Mouse (Mus musculus): ENCODE data around the gene Hcst. TPM values are rescaled to one million over a fixed set of nuclear protein-coding genes. Genes with fewer than 3 reads are reported as not detected.

The Hcst gene
- polyA plus RNA-seq, 1 experiment from 2014 or later = 17.4 TPM

- H3K4me1 ChIP-seq (ENCODE audit: insufficient read depth) = peaks cover 7% of the 10 kb centered on the region
- H3K4me3 ChIP-seq (ENCODE audit: low read depth, low read length) = no peak overlapping the region
- DNase-seq (no peak), ATAC-seq (peak; percentile 34; the same call in 1 of the 2 replicates)
- no peak overlapping the region for H3K9ac ChIP-seq (replicated peaks)
- no peaks in the 10 kb centered on the region for H3K36me3 ChIP-seq (replicated peaks; ENCODE audit: insufficient read depth, low read length)
- 0 out of 2 replicates have a peak overlapping the region, but pooled peaks have one; percentile 29 for H3K4me2 ChIP-seq (ENCODE audit: low read depth, low read length)
- H3K27me3 ChIP-seq (ENCODE audit: insufficient read depth, low read length) = no peaks in the 10 kb centered on the region
- 50% methylated on average over 2 of the region's 2 CpGs for WGBS (ENCODE audit: insufficient replicate concordance)
- peak; percentile 52 for TF ChIP-seq CTCF (IDR thresholded peaks at IDR 0.05; ENCODE audit: low read depth)
- TF ChIP-seq EP300 (IDR thresholded peaks at IDR 0.05; ENCODE audit: low read depth) = no peak
- peak overlapping the region; percentile 83; the same call in 1 of the 2 replicates for H3K27ac ChIP-seq (ENCODE audit: low read depth)
- H3K9me3 ChIP-seq (ENCODE audit: low read length) = no peaks in the 10 kb centered on the region
Measured at GRCm38 (mm10) chr7:30394871-30395270, 24.8 kb downstream of the Hcst start.

- WGBS (ENCODE audit: insufficient replicate concordance) = 20% methylated on average over 11 of the region's 11 CpGs
- peak overlapping the region; percentile 83 for H3K27ac ChIP-seq (ENCODE audit: low read depth)
- H3K4me1 ChIP-seq (ENCODE audit: insufficient read depth) = peaks cover 7% of the 10 kb centered on the region
- ATAC-seq (peak; percentile 89), DNase-seq (peak; percentile 81)
- no peaks in the 10 kb centered on the region for H3K27me3 ChIP-seq (ENCODE audit: insufficient read depth, low read length)
- H3K9ac ChIP-seq (replicated peaks) = 0 out of 2 replicates have a peak overlapping the region, but pooled peaks have one; percentile 1
- no peaks in the 10 kb centered on the region for H3K36me3 ChIP-seq (replicated peaks; ENCODE audit: insufficient read depth, low read length)
- no peaks in the 10 kb centered on the region for H3K9me3 ChIP-seq (ENCODE audit: low read length)
- H3K4me3 ChIP-seq (ENCODE audit: low read depth, low read length) = no peak overlapping the region
- peak overlapping the region; percentile 29 for H3K4me2 ChIP-seq (ENCODE audit: low read depth, low read length)
- no peak for TF ChIP-seq CTCF (IDR thresholded peaks at IDR 0.05; ENCODE audit: low read depth)
- TF ChIP-seq EP300 (IDR thresholded peaks at IDR 0.05; ENCODE audit: low read depth) = peak; percentile 50
Measured at GRCm38 (mm10) chr7:30394379-30394778, 25.3 kb downstream of the Hcst start.

- H3K4me2 ChIP-seq (ENCODE audit: low read depth, low read length) = peak overlapping the region; percentile 11
- H3K4me1 ChIP-seq (ENCODE audit: insufficient read depth) = peaks cover 7% of the 10 kb centered on the region
- 0 out of 2 replicates have a peak overlapping the region, but pooled peaks have one; percentile 1 for H3K9ac ChIP-seq (replicated peaks)
- H3K27me3 ChIP-seq (ENCODE audit: insufficient read depth, low read length) = no peaks in the 10 kb centered on the region
- H3K36me3 ChIP-seq (replicated peaks; ENCODE audit: insufficient read depth, low read length) = no peaks in the 10 kb centered on the region
- no peaks in the 10 kb centered on the region for H3K9me3 ChIP-seq (ENCODE audit: low read length)
- H3K4me3 ChIP-seq (ENCODE audit: low read depth, low read length) = no peak overlapping the region
- peak overlapping the region; percentile 83 for H3K27ac ChIP-seq (ENCODE audit: low read depth)
- WGBS (ENCODE audit: insufficient replicate concordance) = 61% methylated on average over 4 of the region's 4 CpGs
- DNase-seq = no peak
- TF ChIP-seq EP300 (IDR thresholded peaks at IDR 0.05; ENCODE audit: low read depth) = no peak
- no peak for TF ChIP-seq CTCF (IDR thresholded peaks at IDR 0.05; ENCODE audit: low read depth)
- ATAC-seq = no peak
Measured at GRCm38 (mm10) chr7:30393631-30394030, 26.0 kb downstream of the Hcst start.

GRCm38 (mm10) chr7:30392746-30393520 is 26.7 kb downstream of the Hcst start:
- peak overlapping the region; percentile 11; the same call in 1 of the 2 replicates for H3K4me2 ChIP-seq (ENCODE audit: low read depth, low read length)
- H3K4me3 ChIP-seq (ENCODE audit: low read depth, low read length) = no peak overlapping the region
- peak overlapping the region; percentile 83 for H3K27ac ChIP-seq (ENCODE audit: low read depth)
- no peaks in the 10 kb centered on the region for H3K36me3 ChIP-seq (replicated peaks; ENCODE audit: insufficient read depth, low read length)
- H3K27me3 ChIP-seq (ENCODE audit: insufficient read depth, low read length) = no peaks in the 10 kb centered on the region
- ATAC-seq (no peak), DNase-seq (no peak)
- H3K9me3 ChIP-seq (ENCODE audit: low read length) = no peaks in the 10 kb centered on the region
- 62% methylated on average over 4 of the region's 4 CpGs for WGBS (ENCODE audit: insufficient replicate concordance)
- no peak overlapping the region for H3K9ac ChIP-seq (replicated peaks)
- no peak for TF ChIP-seq CTCF (IDR thresholded peaks at IDR 0.05; ENCODE audit: low read depth)
- peaks cover 7% of the 10 kb centered on the region for H3K4me1 ChIP-seq (ENCODE audit: insufficient read depth)

GRCm38 (mm10) chr7:30384106-30384505 is 35.5 kb downstream of the Hcst start:
- no peak overlapping the region for H3K9ac ChIP-seq (replicated peaks)
- no peak for ATAC-seq
- H3K27ac ChIP-seq (ENCODE audit: low read depth) = no peak overlapping the region
- no peak overlapping the region for H3K4me2 ChIP-seq (ENCODE audit: low read depth, low read length)
- no peaks in the 10 kb centered on the region for H3K27me3 ChIP-seq (ENCODE audit: insufficient read depth, low read length)
- DNase-seq = no peak
- no peak overlapping the region for H3K4me3 ChIP-seq (ENCODE audit: low read depth, low read length)
- no peaks in the 10 kb centered on the region for H3K9me3 ChIP-seq (ENCODE audit: low read length)
- TF ChIP-seq EP300 (IDR thresholded peaks at IDR 0.05; ENCODE audit: low read depth) = no peak
- no peak for TF ChIP-seq CTCF (IDR thresholded peaks at IDR 0.05; ENCODE audit: low read depth)
- no peaks in the 10 kb centered on the region for H3K4me1 ChIP-seq (ENCODE audit: insufficient read depth)
- no peaks in the 10 kb centered on the region for H3K36me3 ChIP-seq (replicated peaks; ENCODE audit: insufficient read depth, low read length)
- WGBS (ENCODE audit: insufficient replicate concordance) = 68% methylated on average over 9 of the region's 9 CpGs

- Histone ChIP-seq H3K4me1 (ENCODE audit: insufficient read depth) (no peaks in the 10 kb centered on the region), H3K27me3 (ENCODE audit: insufficient read depth, low read length) (no peaks in the 10 kb centered on the region), H3K9ac (replicated peaks) (no peak overlapping the region), H3K36me3 (replicated peaks; ENCODE audit: insufficient read depth, low read length) (no peaks in the 10 kb centered on the region), H3K27ac (ENCODE audit: low read depth) (no peak overlapping the region), H3K9me3 (ENCODE audit: low read length) (no peaks in the 10 kb centered on the region), H3K4me2 (ENCODE audit: low read depth, low read length) (no peak overlapping the region), H3K4me3 (ENCODE audit: low read depth, low read length) (no peak overlapping the region)
- no peak for DNase-seq
- 52% methylated on average over 5 of the region's 5 CpGs for WGBS (ENCODE audit: insufficient replicate concordance)
- no peak for ATAC-seq
- TF ChIP-seq CTCF (IDR thresholded peaks at IDR 0.05; ENCODE audit: low read depth) (no peak), EP300 (IDR thresholded peaks at IDR 0.05; ENCODE audit: low read depth) (no peak)
Measured at GRCm38 (mm10) chr7:30380061-30380460, 39.6 kb downstream of the Hcst start.

Measured in liver, postnatal 0 days (tissue).